Mouse (Mus musculus): ENCODE measurements at regions not wholly inside any gene's neighbourhood (a gene's known extent, or its start where the extent isn't known, plus 50 kb on each side); places are given as distances from the start of the nearest gene placed in this dataset.

GRCm38 (mm10) chr2:170219611-170220401 is 71.9 kb upstream of the Zfp217 start:
- DNase-seq = peak; percentile 52

- DNase-seq = peak; percentile 35
These were observed 71.3 kb upstream of the Zfp217 start for GRCm38 (mm10) chr2:170219161-170219581.

- peak; percentile 92 for DNase-seq
These were observed 70.5 kb upstream of the Zfp217 start for GRCm38 (mm10) chr2:170218230-170219044.

- no peak for DNase-seq
These were observed 68.4 kb upstream of the Zfp217 start for GRCm38 (mm10) chr2:170216311-170216710.

GRCm38 (mm10) chr2:170209121-170209520 is 61.2 kb upstream of the Zfp217 start:
- DNase-seq = peak; percentile 95

- peak; percentile 53 for DNase-seq
These were observed 60.0 kb upstream of the Zfp217 start for GRCm38 (mm10) chr2:170207878-170208277.

- no peak for DNase-seq
These were observed 59.5 kb upstream of the Zfp217 start for GRCm38 (mm10) chr2:170207395-170207794.

- no peak for DNase-seq
These were observed 59.0 kb upstream of the Zfp217 start for GRCm38 (mm10) chr2:170206870-170207269.

- DNase-seq = peak; percentile 58
These were observed 58.5 kb upstream of the Zfp217 start for GRCm38 (mm10) chr2:170206442-170206754.

GRCm38 (mm10) chr2:170205591-170206441 is 57.9 kb upstream of the Zfp217 start:
- DNase-seq = peak; percentile 57

GRCm38 (mm10) chr2:170204768-170205514 is 57.0 kb upstream of the Zfp217 start:
- no peak for DNase-seq

GRCm38 (mm10) chr2:170203496-170203895 is 55.6 kb upstream of the Zfp217 start:
- no peak for DNase-seq

GRCm38 (mm10) chr2:170201816-170202371 is 54.0 kb upstream of the Zfp217 start:
- DNase-seq = peak; percentile 28
